Mouse (Mus musculus) kidney, adult 8-10 months (tissue): ENCODE results near the gene Zkscan1.

Experiments used
- DNase-seq, 2 experiments: peaks; one replicate each; pipeline ENCODE4 v3.0.0; 2022

Zkscan1 gene

GRCm38 (mm10) chr5:138117199-138118015 is 32.5 kb downstream of the Zkscan1 start:
- no peak for DNase-seq

- no peak for DNase-seq
These were observed 33.2 kb downstream of the Zkscan1 start for GRCm38 (mm10) chr5:138118041-138118440.

GRCm38 (mm10) chr5:138132425-138133064 is 47.7 kb downstream of the Zkscan1 start:
- DNase-seq = peak; percentile 56 to 69

- DNase-seq = no peak
These were observed 52.4 kb downstream of the Zkscan1 start for GRCm38 (mm10) chr5:138137257-138137656.

DNA sequence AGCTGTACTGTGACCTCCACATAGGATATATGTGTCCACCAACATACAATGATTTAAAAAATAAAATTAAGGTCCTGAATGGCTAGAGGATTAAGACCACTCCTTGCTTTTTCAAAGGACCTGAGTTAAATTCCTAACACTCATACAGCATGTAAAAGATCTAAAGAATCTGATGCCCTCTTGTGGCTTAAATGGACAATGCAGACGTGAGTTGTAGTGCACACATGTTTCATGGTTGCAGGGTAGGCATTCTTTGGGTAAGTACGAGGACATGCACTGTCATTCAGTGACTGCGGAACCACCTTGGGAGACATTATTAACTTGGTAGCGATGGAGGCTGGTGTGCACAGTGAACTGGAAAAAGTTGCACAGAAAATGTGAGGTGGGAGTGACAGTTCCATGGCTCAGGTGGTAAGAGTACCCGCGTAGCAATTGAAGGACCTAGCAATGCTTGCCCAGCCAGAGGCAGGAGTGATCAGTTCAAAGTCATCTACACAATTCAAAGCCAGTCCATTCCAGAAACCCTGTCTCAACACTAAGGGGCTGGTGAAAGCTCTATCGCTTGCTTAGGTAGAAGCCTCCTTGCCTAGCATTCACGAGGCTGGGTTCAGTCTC is 53.2 kb downstream of the Zkscan1 start:
- DNase-seq = peak; percentile 45 to 50

DNA sequence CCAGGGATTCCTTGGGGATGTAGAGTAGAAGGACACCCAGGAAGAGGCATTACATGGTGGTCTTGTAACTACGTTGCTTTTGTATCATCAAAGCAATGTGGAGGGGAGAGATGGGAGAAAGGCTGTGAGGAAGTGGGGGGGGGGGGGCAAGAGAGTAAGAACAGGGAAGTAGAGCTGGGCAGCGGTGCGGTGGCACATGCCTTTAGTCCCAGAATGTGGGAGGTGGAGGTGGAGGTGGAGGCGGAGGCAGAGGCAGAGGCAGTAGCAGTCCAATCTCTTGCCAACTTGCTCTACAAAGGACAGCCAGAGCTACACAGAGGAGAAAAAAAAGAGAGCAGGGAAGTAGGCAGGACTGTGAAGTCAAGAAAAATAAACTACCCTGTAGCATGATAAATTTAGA is 53.7 kb downstream of the Zkscan1 start:
- no peak for DNase-seq

GRCm38 (mm10) chr5:138154390-138154789 is 69.5 kb downstream of the Zkscan1 start:
- DNase-seq = no peak

- peak; percentile 93 to 96 for DNase-seq
These were observed 70.6 kb downstream of the Zkscan1 start, which contains the start of gene Zfp113 for GRCm38 (mm10) chr5:138155443-138155976. Zfp113 (minus strand) TSS chr5:138155744.
